Mouse (Mus musculus) limb, embryonic 14.5 days (tissue): Measurements from ENCODE around the gene Pde12. TPM values are rescaled to one million over a fixed set of nuclear protein-coding genes. Genes with fewer than 3 reads are reported as not detected.

ENCODE experiments used
- ATAC-seq: fragments of 200-750 bp; cut with Nextera tagmentation; 2 replicates; pipeline ENCODE4 v1.8.0; 2017; ENCODE audit warnings: low read depth, moderate number of reproducible peaks, moderate TSS enrichment; ENCODE audit not compliant: low FRiP score
- DNase-seq: peaks from one replicate; pipeline ENCODE4 v3.0.0-alpha.2; 2015; ENCODE audit warnings: low spot score
- H3K27ac ChIP-seq: fragments of 300-500 bp; sonication (generic); replicated peaks from 2 replicates; pipeline ENCODE4 v1.5.1; 2014; ENCODE audit warnings: low read depth, mild to moderate bottlenecking, low read length, moderate library complexity, mixed read lengths
- H3K27me3 ChIP-seq: fragments of 300-500 bp; sonication (generic); 2 replicates; pipeline ENCODE4 v1.6.1; 2014; ENCODE audit warnings: low read length, mixed read lengths; ENCODE audit not compliant: control insufficient read depth, insufficient read depth
- H3K36me3 ChIP-seq: fragments of 300-500 bp; sonication (generic); 2 replicates; pipeline ENCODE4 v1.6.1; 2014; ENCODE audit warnings: mild to moderate bottlenecking, low read length, moderate library complexity, mixed read lengths; ENCODE audit not compliant: control insufficient read depth, insufficient read depth
- H3K4me1 ChIP-seq: fragments of 300-500 bp; sonication (generic); 2 replicates; pipeline ENCODE4 v1.6.1; 2014; ENCODE audit warnings: antibody characterized with exemption, low read length, mixed read lengths; ENCODE audit not compliant: control insufficient read depth, insufficient read depth
- H3K4me2 ChIP-seq: fragments of 300-500 bp; sonication (generic); replicated peaks from 2 replicates; pipeline ENCODE4 v1.6.1; 2014; ENCODE audit warnings: low read depth, mild to moderate bottlenecking, low read length, moderate library complexity; ENCODE audit not compliant: severe bottlenecking
- H3K4me3 ChIP-seq: fragments of 300-500 bp; sonication (generic); replicated peaks from 2 replicates; pipeline ENCODE4 v1.5.1; 2014; ENCODE audit warnings: low read length
- H3K9ac ChIP-seq: fragments of 300-500 bp; sonication (generic); 2 replicates; pipeline ENCODE4 v1.6.1; 2014; ENCODE audit warnings: mild to moderate bottlenecking, low read depth, low read length, moderate library complexity; ENCODE audit not compliant: severe bottlenecking
- H3K9me3 ChIP-seq: fragments of 300-500 bp; sonication (generic); 2 replicates; pipeline ENCODE4 v1.6.1; 2016; ENCODE audit warnings: low read length; ENCODE audit not compliant: control insufficient read depth
- POLR2A ChIP-seq: fragments of 200-500 bp; IDR thresholded peaks from 2 replicates; pipeline ENCODE4 v1.8.0; 2012; ENCODE audit warnings: inconsistent platforms, mild to moderate bottlenecking, moderate library complexity, borderline replicate concordance; ENCODE audit not compliant: insufficient read depth, insufficient read length; ENCODE audit errors: extremely low read depth
- WGBS: fragments of 180-500 bp; shearing (Covaris S2); extraction: QIAGEN DNeasy Blood & Tissue Kit; methylation state at CpG from one replicate; pipeline ENCODE4 v1.1.7; 2014; 5-methylcytosine and 5-hydroxymethylcytosine counted together
- polyA plus RNA-seq, 2 experiments: library from polyadenylated mRNA; depleted of rRNA in 1 of 2; stranded (reverse) in 1 of 2; unstranded in 1 of 2; fragments of >200 nt; fragmentation: Nextera tagmentation in 1 of 2; extraction: Ambion mirVana in 1 of 2; gene quantifications; 2 replicates each; pipeline versions ENCODE4 v1.2.1 to v1.2.3; 2012 to 2014

The Pde12 gene
- polyA plus RNA-seq, 2 experiments, result 5.6 to 10.2 TPM

- Histone ChIP-seq H3K4me2 (peak overlapping the region; percentile 96), H3K4me1 (peaks cover 19% of the 10 kb centered on the region), H3K9me3 (no peaks in the 10 kb centered on the region), H3K27me3 (no peaks in the 10 kb centered on the region), H3K4me3 (peak overlapping the region; percentile 94), H3K36me3 (peaks cover 18% of the 10 kb centered on the region), H3K9ac (peak overlapping the region; percentile 83), H3K27ac (peak overlapping the region; percentile 91)
- TF ChIP-seq POLR2A, result no peak
- WGBS, result under 1% methylated on average over 70 of the region's 73 CpGs
- DNase-seq (no peak), ATAC-seq (no peak)
These were observed 1.1 kb downstream of the Pde12 start for GRCm38 (mm10) chr14:26668371-26669291.

DNA sequence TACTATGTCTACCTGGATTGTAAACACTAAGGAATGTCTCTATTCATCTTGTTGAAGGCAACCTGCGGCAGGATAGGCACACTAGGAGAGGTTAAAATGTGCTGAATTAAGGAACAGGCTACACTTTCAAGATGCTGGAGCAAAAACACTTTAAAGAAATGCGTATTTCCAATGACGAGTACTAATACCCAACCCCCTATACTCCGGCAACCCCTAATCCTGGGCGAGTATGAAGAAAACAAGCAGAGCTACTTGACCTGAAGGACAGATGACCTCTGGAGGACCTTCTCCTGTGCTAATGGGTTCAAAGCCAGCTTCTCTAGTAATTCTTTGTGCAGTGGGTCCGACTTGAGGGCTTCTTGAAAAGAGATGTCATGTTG lies 1.7 kb downstream of the Pde12 start:
- H3K36me3 ChIP-seq, result peaks cover 18% of the 10 kb centered on the region
- peaks cover 19% of the 10 kb centered on the region for H3K4me1 ChIP-seq
- H3K4me3 ChIP-seq, result peak overlapping the region; percentile 94
- 15% methylated on average over 6 of the region's 6 CpGs for WGBS
- peak overlapping the region; percentile 96 for H3K4me2 ChIP-seq
- DNase-seq (no peak), ATAC-seq (no peak)
- TF ChIP-seq POLR2A, result no peak
- peak overlapping the region; percentile 83 for H3K9ac ChIP-seq
- H3K27me3 ChIP-seq, result no peaks in the 10 kb centered on the region
- H3K9me3 ChIP-seq, result no peaks in the 10 kb centered on the region
- no peak overlapping the region for H3K27ac ChIP-seq

DNA sequence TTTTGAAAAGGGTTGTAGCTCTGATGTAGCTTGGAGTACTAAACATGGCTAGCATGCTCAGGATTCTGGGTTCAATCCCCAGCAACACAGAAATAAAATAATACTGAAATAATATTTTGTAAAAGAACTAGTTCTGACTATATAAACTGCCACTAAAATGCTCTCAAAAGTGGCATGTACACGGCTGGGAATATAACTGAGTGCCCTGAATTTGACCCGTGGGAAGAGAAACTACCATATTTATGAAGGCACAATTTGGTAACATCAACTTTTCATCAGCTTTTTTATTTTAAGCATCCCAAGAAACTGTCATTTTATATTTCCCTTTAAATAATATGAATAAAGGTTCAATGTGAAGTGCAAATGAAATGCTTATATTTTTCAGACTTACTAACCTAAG lies 5.8 kb downstream of the Pde12 start:
- no peak overlapping the region for H3K4me3 ChIP-seq
- H3K27ac ChIP-seq, result no peak overlapping the region
- H3K9ac ChIP-seq, result no peak overlapping the region
- H3K9me3 ChIP-seq, result no peaks in the 10 kb centered on the region
- WGBS, result 84% methylated on average over 2 of the region's 2 CpGs
- H3K4me1 ChIP-seq, result peaks cover 14% of the 10 kb centered on the region
- DNase-seq (no peak), ATAC-seq (no peak)
- no peaks in the 10 kb centered on the region for H3K27me3 ChIP-seq
- H3K4me2 ChIP-seq, result no peak overlapping the region
- no peak for TF ChIP-seq POLR2A
- H3K36me3 ChIP-seq, result peaks cover 18% of the 10 kb centered on the region

GRCm38 (mm10) chr14:26662488-26662887 lies 7.2 kb downstream of the Pde12 start:
- 82% methylated on average over 2 of the region's 2 CpGs for WGBS
- Histone ChIP-seq H3K27ac (no peak overlapping the region), H3K27me3 (no peaks in the 10 kb centered on the region), H3K9me3 (no peaks in the 10 kb centered on the region), H3K4me1 (peaks cover 8% of the 10 kb centered on the region), H3K4me2 (no peak overlapping the region), H3K9ac (no peak overlapping the region), H3K4me3 (no peak overlapping the region), H3K36me3 (peaks cover 27% of the 10 kb centered on the region)
- no peak for TF ChIP-seq POLR2A
- no peak for ATAC-seq
- DNase-seq, result no peak

DNA sequence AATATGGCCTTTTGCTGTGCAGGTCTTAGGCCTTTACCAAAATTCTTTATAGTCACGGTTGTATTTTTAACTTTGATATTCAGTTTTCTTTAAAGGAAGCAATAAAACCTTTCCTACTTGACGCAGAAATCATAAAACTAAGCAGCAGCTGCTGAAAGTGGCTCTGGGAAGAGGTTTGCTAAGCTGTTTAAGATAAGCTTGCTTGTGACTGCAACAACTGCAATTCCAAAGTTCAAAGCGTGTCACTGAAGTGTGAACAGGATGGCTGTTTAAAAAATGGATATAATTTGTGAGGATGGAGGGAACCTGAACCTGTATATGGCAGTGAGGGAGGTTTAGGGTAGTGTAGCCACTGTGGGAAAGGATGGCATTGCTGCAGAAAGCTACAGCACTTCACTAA lies 7.7 kb downstream of the Pde12 start:
- no peak for ATAC-seq
- H3K4me2 ChIP-seq, result no peak overlapping the region
- no peaks in the 10 kb centered on the region for H3K27me3 ChIP-seq
- peaks cover 5% of the 10 kb centered on the region for H3K4me1 ChIP-seq
- no peaks in the 10 kb centered on the region for H3K9me3 ChIP-seq
- no peak overlapping the region for H3K9ac ChIP-seq
- no peak overlapping the region for H3K4me3 ChIP-seq
- no peak for TF ChIP-seq POLR2A
- 39% methylated on average over 3 of the region's 3 CpGs for WGBS
- H3K36me3 ChIP-seq, result peaks cover 32% of the 10 kb centered on the region
- DNase-seq, result no peak
- no peak overlapping the region for H3K27ac ChIP-seq
